Mouse (Mus musculus): ENCODE results near the gene Aamdc. TPM values are rescaled to one million over a fixed set of nuclear protein-coding genes. Genes with fewer than 3 reads are reported as not detected.

Gene Aamdc
- polyA plus RNA-seq, 1 experiment from 2014 or later, result 33.0 TPM

DNA sequence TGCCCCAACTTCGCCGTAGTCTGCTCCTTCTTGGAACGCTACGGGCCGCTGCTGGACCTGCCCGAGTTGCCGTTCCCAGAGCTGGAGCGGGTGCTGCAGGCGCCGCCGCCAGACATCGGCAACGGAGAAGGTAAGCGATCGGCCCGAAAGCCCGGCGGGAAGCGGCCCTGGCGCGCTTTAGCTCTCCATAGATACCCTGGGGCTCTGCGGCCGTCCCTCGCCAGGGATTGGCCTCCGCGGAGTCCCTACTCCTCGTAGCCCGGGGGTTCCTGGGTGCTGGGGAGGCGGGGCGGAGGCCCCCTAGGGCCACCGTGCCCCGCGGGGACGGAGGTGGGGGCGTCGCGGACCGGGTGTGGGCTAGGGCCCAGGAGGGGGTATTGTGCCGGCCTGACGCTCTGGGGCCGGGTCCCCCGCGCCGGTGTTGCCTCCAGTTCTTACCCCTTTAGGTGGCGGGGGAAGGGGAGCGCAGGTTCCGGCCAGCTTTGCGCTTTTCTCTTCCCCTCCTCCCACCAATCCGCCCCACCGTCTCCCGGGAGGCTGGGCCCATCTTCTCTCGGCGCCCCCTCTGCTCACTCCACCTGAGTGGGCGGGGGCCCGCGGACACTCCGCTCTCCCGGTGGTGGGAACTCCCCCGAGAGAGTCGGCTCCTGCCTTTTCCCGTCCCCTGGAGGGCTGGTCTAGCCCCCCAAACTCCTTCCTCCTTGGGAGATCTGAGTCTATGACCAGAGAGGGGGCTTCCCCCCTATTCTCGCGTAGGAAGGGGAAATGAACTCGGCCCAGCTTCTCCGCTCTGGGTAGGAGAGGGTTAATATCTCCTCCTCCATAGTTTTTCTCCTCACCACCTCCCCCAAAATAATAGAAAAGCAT lies 912 bp upstream of the Aamdc start:
- peak overlapping the region; percentile 99 for H3K4me3 ChIP-seq
- peak overlapping the region; percentile 99 for H3K9ac ChIP-seq
- no peaks in the 10 kb centered on the region for H3K9me3 ChIP-seq (replicated peaks)
- H3K4me1 ChIP-seq (replicated peaks), result peaks cover 5% of the 10 kb centered on the region
- H3K4me2 ChIP-seq, result peak overlapping the region; percentile 81
- H3K27ac ChIP-seq (ENCODE audit: poor library complexity, severe bottlenecking), result peak overlapping the region; percentile 99
- WGBS, result under 1% methylated on average over 59 of the region's 65 CpGs
- ATAC-seq (ENCODE audit: insufficient number of reproducible peaks, low FRiP score), result peak; percentile 60
- no peaks in the 10 kb centered on the region for H3K27me3 ChIP-seq (replicated peaks)
- peaks cover 5% of the 10 kb centered on the region; the same call in 1 of the 2 replicates for H3K36me3 ChIP-seq

DNA sequence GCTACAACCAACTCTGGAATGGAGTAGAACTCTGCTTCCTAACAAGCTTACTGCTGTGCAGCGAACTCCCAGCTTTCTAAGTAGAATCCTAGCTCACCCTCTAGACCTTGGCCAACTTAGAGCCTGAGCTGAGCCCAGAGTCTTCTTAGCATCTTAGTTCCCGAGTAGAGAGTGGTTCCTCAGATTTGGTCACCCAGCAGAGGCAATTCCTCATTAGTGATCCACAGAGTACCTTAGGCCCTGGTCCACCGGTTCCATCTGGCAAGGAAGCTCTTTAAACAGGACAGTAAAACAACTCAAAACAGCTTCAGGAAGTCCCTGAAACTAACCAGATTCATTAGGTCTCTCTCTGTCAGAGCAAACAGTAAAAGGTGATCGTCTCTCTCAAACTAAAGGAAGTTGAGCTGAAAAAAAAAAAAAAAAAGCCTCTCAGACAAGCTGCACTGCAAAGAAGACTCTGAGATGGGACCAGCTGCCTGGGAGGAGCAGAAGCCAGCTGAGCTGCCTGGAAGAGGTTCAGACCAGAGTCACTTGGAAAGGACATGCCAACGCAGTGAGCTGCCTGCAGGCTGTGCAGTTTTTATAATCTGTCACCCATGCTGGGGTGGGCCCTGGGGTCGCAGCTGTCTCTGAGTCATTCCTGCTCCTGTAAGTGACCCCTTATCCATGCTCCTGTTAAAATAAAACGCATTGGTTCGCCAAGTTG lies 783 bp downstream of the Aamdc start:
- no peak for ATAC-seq (ENCODE audit: insufficient number of reproducible peaks, low FRiP score)
- H3K36me3 ChIP-seq, result peaks cover 17% of the 10 kb centered on the region; the same call in 1 of the 2 replicates
- peak overlapping the region; percentile 99 for H3K4me3 ChIP-seq
- H3K27ac ChIP-seq (ENCODE audit: poor library complexity, severe bottlenecking), result peak overlapping the region; percentile 99
- H3K4me2 ChIP-seq, result peak overlapping the region; percentile 81
- WGBS, result 27% methylated on average over 8 of the region's 8 CpGs
- H3K9me3 ChIP-seq (replicated peaks), result no peaks in the 10 kb centered on the region
- H3K4me1 ChIP-seq (replicated peaks), result peaks cover 5% of the 10 kb centered on the region; the same call in 1 of the 2 replicates
- H3K27me3 ChIP-seq (replicated peaks), result no peaks in the 10 kb centered on the region
- H3K9ac ChIP-seq, result peak overlapping the region; percentile 76

DNA sequence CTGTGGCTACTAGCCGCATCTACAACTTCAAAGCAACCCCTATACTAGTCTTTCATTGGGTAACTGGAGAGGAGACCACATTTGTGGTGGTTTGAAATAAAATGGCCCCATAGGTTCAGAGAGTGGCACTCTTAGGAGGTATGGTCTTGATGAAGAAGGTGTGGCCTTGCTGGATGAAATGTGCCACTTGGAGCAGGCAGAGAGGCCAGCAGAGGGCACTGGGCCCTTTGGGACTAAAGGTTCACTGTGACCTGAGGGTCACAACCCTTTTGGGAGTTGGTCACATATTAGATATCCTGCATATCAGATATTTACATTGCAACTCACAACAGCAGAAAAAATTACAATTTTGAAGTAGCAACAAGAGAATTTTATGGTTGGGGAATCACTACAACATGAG lies 8.9 kb downstream of the Aamdc start:
- Histone ChIP-seq H3K4me2 (no peak overlapping the region), H3K27ac (ENCODE audit: poor library complexity, severe bottlenecking) (no peak overlapping the region), H3K36me3 (peaks cover 25% of the 10 kb centered on the region), H3K27me3 (replicated peaks) (no peaks in the 10 kb centered on the region), H3K9ac (no peak overlapping the region), H3K4me1 (replicated peaks) (no peaks in the 10 kb centered on the region), H3K9me3 (replicated peaks) (no peaks in the 10 kb centered on the region), H3K4me3 (no peak overlapping the region)
- 78% methylated on average over 1 of the region's 1 CpGs for WGBS
- no peak for ATAC-seq (ENCODE audit: insufficient number of reproducible peaks, low FRiP score)

DNA sequence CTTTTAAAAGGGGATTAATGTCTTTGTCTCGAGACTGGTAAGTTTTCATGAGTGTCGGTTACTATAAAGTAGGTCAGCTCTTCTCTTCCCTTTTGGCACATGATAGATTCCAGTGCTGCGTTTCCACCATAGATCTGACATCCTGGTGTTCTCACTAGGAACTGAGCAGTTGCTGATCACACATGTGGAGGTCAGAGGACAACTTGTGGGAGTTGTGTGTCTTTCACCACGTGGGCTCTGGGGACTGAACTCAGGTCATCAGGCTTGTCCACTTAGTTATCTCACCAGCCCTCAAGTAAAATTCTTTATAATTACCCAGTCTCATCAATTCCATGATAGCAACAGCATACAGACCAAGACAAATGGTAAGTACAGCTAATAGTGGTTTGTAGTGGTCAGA lies 9.9 kb downstream of the Aamdc start:
- no peak overlapping the region for H3K4me2 ChIP-seq
- WGBS, result 71% methylated on average over 4 of the region's 4 CpGs
- no peak overlapping the region for H3K9ac ChIP-seq
- no peaks in the 10 kb centered on the region for H3K4me1 ChIP-seq (replicated peaks)
- no peak for ATAC-seq (ENCODE audit: insufficient number of reproducible peaks, low FRiP score)
- H3K4me3 ChIP-seq, result no peak overlapping the region
- no peaks in the 10 kb centered on the region for H3K27me3 ChIP-seq (replicated peaks)
- H3K27ac ChIP-seq (ENCODE audit: poor library complexity, severe bottlenecking), result no peak overlapping the region
- H3K36me3 ChIP-seq, result peaks cover 20% of the 10 kb centered on the region
- H3K9me3 ChIP-seq (replicated peaks), result no peaks in the 10 kb centered on the region

DNA sequence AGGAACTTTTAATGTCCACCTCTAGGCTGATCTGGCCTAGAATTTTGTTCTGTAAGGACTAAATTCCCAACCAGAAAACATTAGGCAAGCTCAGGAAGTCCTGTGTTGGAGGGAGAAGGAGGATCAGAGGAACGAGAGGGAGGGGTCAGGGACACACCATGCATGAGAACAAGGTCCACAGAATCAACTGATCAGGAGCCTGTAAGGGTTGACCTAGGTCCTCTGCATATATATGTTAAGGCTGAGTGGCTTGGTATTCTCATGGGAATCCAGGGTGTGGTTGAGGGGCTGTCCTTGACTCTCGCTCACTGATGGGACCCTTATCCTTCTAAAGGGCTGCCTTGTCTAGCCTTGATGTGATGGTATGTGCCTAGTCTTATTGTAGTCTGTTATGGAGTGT lies 15.7 kb downstream of the Aamdc start:
- no peak overlapping the region for H3K4me3 ChIP-seq
- no peak overlapping the region for H3K9ac ChIP-seq
- 74% methylated on average over 2 of the region's 2 CpGs for WGBS
- no peaks in the 10 kb centered on the region for H3K9me3 ChIP-seq (replicated peaks)
- H3K27me3 ChIP-seq (replicated peaks), result no peaks in the 10 kb centered on the region
- no peak overlapping the region for H3K27ac ChIP-seq (ENCODE audit: poor library complexity, severe bottlenecking)
- no peak for ATAC-seq (ENCODE audit: insufficient number of reproducible peaks, low FRiP score)
- peaks cover 6% of the 10 kb centered on the region; the same call in 1 of the 2 replicates for H3K36me3 ChIP-seq
- H3K4me1 ChIP-seq (replicated peaks), result no peaks in the 10 kb centered on the region
- H3K4me2 ChIP-seq, result no peak overlapping the region

DNA sequence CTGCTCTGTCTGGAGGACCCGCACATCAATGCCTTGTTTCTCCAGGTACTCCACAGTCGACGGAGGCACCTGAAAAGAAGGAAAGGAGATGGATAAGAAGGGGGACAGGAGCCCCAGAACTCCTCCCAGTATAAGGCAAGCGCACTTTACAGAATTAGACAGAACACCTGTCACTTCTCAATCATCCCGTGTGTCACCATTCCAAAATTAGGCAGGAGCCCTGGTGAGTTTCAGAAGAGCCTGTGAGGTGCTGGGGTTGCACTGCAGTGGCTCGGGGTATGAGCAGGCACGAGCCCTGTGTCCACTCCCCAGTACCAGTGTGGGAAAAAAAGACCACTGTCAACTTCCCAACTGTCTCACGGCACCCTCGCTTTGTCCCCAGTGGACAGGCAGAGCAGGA lies 28.6 kb downstream of the Aamdc start:
- 80% methylated on average over 9 of the region's 9 CpGs for WGBS
- Histone ChIP-seq H3K4me3 (no peak overlapping the region), H3K36me3 (peaks cover 10% of the 10 kb centered on the region; the same call in 1 of the 2 replicates), H3K27me3 (replicated peaks) (no peaks in the 10 kb centered on the region), H3K27ac (ENCODE audit: poor library complexity, severe bottlenecking) (no peak overlapping the region), H3K4me1 (replicated peaks) (no peaks in the 10 kb centered on the region), H3K9me3 (replicated peaks) (no peaks in the 10 kb centered on the region), H3K9ac (no peak overlapping the region), H3K4me2 (no peak overlapping the region)
- no peak for ATAC-seq (ENCODE audit: insufficient number of reproducible peaks, low FRiP score)

DNA sequence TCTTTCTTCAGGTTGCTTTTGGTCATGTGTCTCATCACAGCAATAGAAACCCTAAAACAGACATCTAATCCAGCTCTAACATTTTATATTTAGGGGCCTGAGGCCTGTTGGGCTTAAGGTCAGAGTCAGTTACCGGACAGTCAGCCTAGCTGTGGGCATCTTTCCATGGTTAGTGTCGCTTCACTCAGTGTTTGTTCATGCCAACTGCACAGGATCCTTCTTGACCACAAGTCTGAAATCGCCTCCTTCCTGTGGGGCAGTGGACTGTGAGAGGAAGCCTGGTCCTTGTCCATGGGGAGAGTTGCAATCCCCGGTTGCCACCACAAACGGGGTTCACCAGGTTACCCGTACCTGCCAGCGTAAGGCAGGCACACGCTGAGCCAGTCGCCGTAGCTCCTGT lies 30.0 kb downstream of the Aamdc start:
- 85% methylated on average over 10 of the region's 10 CpGs for WGBS
- Histone ChIP-seq H3K9me3 (replicated peaks) (no peaks in the 10 kb centered on the region), H3K4me3 (no peak overlapping the region), H3K27ac (ENCODE audit: poor library complexity, severe bottlenecking) (no peak overlapping the region), H3K36me3 (peaks cover 10% of the 10 kb centered on the region; the same call in 1 of the 2 replicates), H3K4me1 (replicated peaks) (no peaks in the 10 kb centered on the region), H3K9ac (no peak overlapping the region), H3K4me2 (no peak overlapping the region), H3K27me3 (replicated peaks) (no peaks in the 10 kb centered on the region)
- ATAC-seq (ENCODE audit: insufficient number of reproducible peaks, low FRiP score), result no peak

DNA sequence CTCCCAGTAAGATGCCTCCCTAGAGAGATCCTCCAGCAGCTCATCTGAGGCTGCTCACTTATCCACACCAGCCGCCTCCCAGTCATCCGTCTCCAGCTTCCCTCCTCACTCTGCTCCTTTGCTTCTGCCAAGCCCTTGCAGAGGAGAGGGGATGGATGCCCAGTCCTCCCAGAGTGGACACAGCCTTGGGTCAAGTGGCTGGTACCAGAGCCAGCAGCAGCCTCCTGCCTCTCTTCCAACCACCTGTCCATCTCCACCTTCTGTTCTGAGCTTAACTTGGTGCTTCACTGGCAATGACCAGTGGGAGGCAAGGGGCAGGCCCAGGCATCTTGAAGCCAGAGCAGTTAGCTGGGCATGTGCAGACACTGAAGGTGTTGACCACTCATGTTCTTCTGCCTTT lies 32.8 kb downstream of the Aamdc start:
- Histone ChIP-seq H3K4me2 (no peak overlapping the region), H3K27ac (ENCODE audit: poor library complexity, severe bottlenecking) (no peak overlapping the region), H3K4me1 (replicated peaks) (no peaks in the 10 kb centered on the region), H3K9me3 (replicated peaks) (no peaks in the 10 kb centered on the region), H3K9ac (no peak overlapping the region), H3K27me3 (replicated peaks) (no peaks in the 10 kb centered on the region), H3K36me3 (peaks cover 34% of the 10 kb centered on the region), H3K4me3 (no peak overlapping the region)
- WGBS, result 59% methylated on average over 2 of the region's 2 CpGs
- ATAC-seq (ENCODE audit: insufficient number of reproducible peaks, low FRiP score), result no peak

DNA sequence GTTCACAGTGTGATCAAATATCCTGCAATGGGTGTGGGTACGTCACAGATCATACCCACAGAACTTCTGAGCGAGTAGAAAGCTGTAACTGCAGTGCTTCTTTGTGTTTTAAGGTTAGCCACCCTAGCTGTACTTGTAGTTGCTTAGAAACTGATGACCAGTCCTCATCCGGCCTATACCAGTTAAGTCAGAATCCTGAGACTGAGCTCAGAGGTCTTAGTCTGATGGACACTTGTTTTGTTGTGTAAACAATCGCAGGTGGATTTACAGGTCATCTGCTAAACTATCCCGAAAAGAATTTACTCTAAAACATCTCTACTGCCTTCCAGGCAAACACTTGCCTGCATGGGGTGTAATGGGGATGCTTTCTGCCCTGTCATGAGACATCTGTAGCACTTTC lies 42.7 kb downstream of the Aamdc start:
- no peak for ATAC-seq (ENCODE audit: insufficient number of reproducible peaks, low FRiP score)
- 84% methylated on average over 5 of the region's 5 CpGs for WGBS
- Histone ChIP-seq H3K4me3 (no peak overlapping the region), H3K4me1 (replicated peaks) (no peaks in the 10 kb centered on the region), H3K27me3 (replicated peaks) (no peaks in the 10 kb centered on the region), H3K36me3 (peaks cover 88% of the 10 kb centered on the region), H3K4me2 (no peak overlapping the region), H3K27ac (ENCODE audit: poor library complexity, severe bottlenecking) (no peak overlapping the region), H3K9me3 (replicated peaks) (no peaks in the 10 kb centered on the region), H3K9ac (no peak overlapping the region)

DNA sequence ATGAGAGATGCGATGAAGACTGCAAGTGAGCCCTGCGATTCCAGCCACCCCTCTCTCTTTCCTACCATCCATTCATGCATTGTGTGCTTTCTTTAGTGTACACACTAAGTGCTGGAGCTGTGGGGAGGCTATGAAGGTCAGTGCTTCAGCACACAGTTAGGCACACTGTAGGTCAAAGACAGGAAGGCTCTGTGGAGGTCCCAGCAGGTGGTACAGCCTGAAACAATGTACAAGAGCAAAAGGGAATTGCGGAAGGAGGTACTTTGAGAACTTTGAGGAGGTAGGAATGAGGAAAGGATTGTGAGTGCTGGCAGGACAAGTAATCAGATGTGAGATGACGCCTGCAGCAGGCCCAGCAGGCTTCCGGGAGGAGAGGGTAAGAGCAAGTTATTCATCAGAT lies 43.8 kb downstream of the Aamdc start:
- no peak overlapping the region for H3K4me3 ChIP-seq
- no peaks in the 10 kb centered on the region for H3K9me3 ChIP-seq (replicated peaks)
- H3K27me3 ChIP-seq (replicated peaks), result no peaks in the 10 kb centered on the region
- 88% methylated on average over 5 of the region's 5 CpGs for whole genome bisulfite sequencing
- no peak overlapping the region for H3K4me2 ChIP-seq
- no peak for ATAC-seq (ENCODE audit: insufficient number of reproducible peaks, low FRiP score)
- H3K36me3 ChIP-seq, result peaks cover 88% of the 10 kb centered on the region
- H3K4me1 ChIP-seq (replicated peaks), result no peaks in the 10 kb centered on the region
- H3K9ac ChIP-seq, result no peak overlapping the region
- no peak overlapping the region for H3K27ac ChIP-seq (ENCODE audit: poor library complexity, severe bottlenecking)

DNA sequence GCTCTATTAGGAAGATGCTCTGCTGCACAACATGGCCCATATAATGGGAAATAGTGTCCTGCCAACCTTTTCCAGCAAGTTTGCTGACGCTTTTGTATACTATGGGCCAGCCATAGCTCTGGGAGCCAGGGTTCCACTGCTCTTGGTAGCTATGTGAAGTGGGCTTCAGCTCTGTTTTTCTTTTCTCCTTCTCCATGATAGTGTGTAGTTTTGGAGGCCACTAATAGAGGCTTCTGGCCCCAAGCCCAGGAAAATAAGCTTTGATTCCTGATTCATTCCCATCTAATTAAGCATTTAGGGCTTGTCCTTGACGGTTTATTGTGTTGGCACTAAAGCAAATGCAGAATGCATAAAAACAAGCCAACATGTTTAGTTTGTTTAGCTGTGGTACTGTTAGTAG lies 59.4 kb downstream of the Aamdc start:
- WGBS, result 87% methylated on average over 2 of the region's 2 CpGs
- H3K4me3 ChIP-seq, result no peak overlapping the region
- H3K9ac ChIP-seq, result no peak overlapping the region
- no peaks in the 10 kb centered on the region for H3K9me3 ChIP-seq (replicated peaks)
- no peak overlapping the region for H3K4me2 ChIP-seq
- no peak for ATAC-seq (ENCODE audit: insufficient number of reproducible peaks, low FRiP score)
- peaks cover 74% of the 10 kb centered on the region for H3K36me3 ChIP-seq
- no peaks in the 10 kb centered on the region for H3K27me3 ChIP-seq (replicated peaks)
- no peak overlapping the region for H3K27ac ChIP-seq (ENCODE audit: poor library complexity, severe bottlenecking)
- H3K4me1 ChIP-seq (replicated peaks), result 0 out of 2 replicates have a peak, but pooled peaks cover 6% of the 10 kb centered on the region
